Mouse (Mus musculus) monocyte, adult 2 months (primary cell): Measurements from ENCODE around the gene Dnajc4.

Experiments
- DNase-seq, 2 experiments: peaks; one replicate each; pipeline ENCODE4 v3.0.0; 2022; ENCODE audit warnings: low spot score in 2 of 2, low read depth in 1 of 2

The Dnajc4 gene

DNA sequence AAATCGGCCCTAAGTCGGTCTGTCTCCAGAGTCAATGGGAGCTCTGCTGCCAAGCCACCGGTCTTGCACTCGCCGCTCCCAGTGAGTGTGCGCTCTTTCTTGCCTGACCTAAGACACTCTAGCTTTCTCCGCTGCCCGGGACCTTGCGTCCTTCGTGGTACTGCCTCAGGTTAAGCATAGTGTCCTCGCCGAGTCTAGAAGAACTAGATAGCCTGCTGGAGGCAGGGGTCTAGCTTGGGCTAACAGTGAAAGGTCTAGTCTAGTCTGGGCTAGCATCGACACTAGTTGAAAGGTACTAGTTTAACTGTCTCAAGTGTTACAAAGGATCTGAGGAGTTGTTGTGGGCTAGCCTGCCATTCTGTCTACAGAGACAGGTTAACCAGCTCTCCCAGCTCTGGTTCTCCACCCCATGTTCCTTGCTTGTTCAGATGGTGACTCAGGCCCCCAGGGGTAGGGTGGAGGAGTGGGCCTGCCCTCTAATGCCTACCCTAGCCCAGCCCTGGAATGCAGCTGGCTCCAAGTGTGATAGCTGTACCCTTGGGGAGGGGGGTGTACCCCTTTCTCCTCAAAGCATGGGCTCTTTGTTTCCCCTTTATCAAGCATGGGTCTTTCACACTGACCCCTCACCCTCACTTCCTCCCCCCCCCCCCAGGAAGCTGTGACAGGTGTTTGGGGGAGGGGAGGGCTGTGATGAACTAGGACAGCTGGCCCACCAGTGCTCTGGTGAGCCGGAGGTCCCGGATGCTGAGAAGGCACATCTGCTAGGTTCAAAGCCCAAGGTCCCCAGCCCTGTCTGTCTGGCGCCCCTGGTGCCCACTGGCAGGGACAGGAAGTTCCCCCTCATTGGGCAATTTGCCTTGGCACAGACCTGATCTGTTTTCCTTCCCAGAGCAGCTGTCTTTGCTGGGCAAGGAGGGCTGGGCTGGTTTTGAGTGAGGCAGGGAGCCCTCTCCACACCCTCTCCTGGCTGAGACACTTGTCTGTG lies 16.5 kb downstream of the Dnajc4 start, which contains the start of gene Plcb3:
Gene Plcb3, minus strand, starts transcription at position 934 of the 985 bp plus-strand sequence.
- DNase-seq, result no peak

DNA sequence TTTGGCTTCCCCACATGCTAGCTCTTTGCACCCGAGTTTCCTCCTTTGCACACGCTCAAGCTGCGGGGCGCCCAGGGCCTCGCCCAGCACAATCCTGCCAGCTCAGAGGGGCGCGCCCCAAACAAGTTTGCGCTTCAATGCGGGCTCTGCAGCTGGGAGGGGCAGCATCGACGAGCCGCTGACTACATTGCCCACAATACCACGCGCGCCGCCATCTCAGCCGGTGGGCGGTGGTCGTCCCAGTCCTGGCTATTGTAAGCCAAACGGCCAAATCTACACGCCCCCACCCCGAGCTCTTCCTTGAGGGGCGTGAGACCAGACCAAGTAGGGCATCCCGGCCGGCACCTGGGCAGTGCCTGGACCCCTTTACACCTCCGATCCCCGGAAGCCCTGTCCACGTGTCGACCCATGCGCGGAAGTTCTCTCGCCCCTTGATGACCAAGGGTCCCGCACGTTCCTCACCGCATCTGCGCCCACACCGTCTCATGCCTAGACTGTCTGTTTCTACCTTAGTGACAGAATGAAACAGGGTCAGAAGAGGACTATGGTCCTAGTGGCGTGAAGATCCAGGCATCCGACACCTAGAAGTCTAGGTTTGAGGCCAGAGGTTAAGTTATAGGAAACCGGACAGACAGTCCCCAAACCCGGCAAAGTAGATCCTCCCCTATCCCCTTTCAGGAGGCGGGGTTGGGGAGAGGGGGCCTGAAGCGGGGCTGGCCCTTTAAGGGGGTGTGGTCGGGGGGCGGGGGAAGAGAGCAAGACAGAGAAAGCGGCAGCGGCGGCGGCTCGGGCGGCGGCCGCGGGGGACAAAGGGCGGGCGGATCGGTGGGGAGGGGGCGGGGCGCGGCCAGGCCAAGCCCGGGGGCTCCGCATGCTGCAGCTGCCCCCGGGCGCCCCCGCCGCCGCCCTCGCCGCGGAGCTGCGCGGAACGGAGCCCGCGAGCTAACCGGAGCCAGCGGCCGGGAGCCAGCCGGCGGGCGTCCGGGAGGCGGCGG lies 17.9 kb downstream of the Dnajc4 start, which contains the start of gene Ppp1r14b:
Gene Ppp1r14b, plus strand, starts transcription at position 758 of the 995 bp plus-strand sequence.
- no peak for DNase-seq

DNA sequence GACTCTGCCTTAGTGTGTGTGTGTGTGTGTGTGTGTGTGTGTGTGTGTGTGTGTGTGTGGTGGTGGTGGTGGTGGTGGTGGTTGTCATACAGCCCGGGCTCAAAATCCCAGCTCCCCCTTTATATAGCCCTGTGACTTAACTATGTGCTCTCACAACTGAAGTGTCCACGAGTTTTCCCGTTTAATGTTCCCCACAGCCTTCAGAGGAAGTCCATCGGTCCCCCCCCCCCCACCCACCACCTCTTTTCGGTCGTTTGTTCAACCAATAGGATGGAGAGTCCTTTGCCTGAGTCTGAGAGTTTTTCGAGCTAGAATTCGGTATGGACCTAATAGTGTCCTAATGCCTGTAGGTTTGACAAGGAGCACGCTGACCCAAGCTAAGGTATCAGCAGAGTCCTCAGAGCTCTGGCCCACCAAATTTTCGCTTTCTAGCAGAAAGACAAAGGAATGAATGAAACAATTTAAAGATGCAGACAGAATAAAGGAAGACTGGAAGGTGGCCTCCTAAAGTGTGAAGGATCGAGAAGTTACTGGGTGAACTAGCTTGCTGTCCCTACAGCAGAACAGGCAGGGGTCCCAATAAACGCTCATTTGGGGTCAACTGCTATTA lies 18.7 kb downstream of the Dnajc4 start:
- no peak for DNase-seq

DNA sequence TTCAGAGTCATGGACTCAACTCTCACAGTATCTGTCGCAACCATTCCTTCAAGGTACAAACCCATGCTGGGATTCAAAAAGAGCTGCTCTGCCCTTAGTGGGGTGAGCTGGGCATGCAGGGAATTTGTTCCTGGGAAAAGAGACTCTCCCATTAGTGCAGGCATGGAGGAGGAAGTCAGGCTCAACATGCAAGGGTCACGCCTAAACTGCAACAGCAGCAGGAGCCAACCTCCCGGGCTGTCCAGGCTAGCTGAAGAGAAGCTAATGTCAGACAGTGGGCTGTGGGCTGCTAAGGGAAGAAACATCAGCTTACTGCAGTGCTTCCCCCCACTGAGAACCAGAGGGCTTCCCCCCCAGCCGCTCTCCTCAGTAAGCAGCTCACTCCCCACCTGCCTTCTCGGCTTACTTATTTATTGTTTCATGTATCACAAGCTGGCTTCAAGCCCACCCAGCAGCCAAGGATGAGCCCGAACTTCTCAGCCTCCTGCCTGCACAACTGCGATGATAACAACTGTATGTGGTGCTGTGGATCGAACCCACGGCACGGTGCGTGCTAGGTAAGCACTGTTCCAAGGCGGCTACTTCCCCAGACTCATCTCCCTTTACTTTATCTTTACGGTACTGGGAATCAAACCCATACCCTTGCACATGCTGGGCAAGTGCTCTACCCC lies 20.0 kb downstream of the Dnajc4 start:
- DNase-seq, result no peak

DNA sequence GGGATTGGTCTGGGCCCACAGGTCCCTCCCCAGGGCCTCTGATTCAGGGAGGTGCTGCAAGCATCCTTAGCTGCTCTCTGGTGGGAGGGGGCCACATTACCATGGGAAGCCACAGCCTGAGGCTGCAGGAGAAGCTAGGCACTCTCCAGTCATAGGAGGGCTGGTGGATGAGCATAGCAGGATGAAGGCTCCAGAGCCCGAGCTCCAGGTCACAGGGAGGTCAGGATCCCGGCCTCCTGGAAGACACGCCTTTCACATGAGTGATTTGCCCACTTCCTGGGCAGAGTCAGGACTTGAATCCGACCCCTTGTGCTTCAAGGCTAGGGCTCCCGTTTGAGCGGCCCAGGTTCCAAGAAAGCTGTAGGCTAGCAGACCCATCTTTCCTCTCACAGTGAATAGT lies 20.7 kb downstream of the Dnajc4 start:
- DNase-seq, result no peak

DNA sequence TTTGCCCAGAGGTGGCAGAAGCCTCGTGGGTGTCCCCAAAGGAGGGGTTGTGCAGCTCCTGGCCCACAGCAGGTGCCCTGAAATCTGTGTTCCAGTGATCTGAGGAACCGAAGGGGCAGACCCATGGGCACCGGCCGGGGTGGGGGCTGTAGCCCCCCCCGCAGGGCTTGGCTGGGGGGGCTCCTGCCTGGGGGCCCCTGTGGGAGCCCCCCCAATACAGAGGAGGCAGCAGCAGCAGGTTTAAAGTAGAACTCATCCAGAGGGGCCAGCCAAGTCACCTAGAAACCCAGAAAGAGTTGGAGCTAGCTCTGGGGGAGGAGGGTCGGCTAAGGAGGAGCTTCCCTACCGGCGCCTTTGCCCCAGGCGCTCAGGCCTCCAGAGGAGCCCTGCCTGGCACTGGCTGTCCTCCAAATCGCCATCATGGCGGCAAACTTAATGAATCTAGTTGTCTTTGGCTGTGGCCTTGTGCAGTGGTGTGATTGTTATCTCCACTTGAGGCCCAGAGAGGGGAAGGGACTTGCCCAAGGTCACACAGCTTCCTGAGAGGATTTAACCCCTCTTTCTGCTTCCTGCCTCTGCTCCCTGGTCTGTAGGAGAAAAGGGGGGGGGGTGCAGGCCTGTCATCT lies 21.8 kb downstream of the Dnajc4 start:
- DNase-seq, result no peak

DNA sequence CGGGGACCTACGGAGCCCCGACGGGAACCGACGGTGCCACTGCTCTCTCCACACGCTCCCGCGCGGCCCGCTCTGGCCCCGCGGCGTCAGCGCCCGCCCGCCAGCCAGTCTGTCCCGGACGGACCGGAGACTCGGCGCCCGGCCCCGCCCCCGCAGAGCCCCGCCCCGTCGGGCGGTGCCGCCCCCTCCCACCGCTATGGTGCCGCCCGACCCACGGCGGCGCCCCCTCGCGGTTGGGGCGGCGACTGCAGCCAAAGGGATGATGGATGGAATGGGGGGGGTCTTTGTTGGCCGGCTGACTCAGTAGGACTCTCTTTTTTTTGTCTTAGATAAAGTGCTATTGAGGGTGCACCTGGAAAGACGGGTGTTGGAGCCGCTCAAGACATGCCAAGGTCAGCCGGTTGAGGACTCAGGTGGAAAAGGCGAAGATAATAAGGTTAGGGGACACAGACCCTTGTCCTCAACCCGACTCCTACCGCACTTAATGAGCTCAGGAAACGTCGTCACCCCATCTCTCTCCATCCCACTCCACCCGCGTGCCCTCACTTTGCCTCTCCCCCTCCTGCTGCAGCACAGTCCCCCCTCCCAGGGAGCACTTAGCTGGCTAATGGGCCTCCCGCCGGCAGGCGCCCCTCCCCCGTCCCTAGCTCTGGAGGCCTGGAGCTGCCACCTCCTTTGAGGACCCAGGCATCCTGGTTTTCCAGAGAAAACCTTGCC lies 22.5 kb downstream of the Dnajc4 start:
- DNase-seq, result peak in 1 of 2 experiments; percentile 57

DNA sequence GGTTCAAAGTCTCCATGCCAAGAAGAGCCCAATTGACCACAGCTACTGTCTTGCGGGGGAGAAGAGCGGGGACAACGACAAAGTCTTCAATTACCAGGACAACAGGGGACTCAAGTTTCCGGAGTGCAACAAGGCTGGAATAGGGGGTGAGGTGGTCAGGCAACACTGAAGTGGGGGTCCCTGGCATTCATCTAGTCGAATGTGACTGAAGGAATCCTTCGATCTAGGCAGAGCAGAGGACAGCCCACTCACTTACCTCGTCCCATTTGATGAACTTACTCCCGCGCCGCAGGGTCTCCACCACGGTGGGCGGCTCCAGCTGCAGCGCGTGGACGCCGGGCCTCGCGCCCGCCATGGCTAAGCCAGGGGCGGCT lies 23.1 kb downstream of the Dnajc4 start:
- DNase-seq, result no peak

DNA sequence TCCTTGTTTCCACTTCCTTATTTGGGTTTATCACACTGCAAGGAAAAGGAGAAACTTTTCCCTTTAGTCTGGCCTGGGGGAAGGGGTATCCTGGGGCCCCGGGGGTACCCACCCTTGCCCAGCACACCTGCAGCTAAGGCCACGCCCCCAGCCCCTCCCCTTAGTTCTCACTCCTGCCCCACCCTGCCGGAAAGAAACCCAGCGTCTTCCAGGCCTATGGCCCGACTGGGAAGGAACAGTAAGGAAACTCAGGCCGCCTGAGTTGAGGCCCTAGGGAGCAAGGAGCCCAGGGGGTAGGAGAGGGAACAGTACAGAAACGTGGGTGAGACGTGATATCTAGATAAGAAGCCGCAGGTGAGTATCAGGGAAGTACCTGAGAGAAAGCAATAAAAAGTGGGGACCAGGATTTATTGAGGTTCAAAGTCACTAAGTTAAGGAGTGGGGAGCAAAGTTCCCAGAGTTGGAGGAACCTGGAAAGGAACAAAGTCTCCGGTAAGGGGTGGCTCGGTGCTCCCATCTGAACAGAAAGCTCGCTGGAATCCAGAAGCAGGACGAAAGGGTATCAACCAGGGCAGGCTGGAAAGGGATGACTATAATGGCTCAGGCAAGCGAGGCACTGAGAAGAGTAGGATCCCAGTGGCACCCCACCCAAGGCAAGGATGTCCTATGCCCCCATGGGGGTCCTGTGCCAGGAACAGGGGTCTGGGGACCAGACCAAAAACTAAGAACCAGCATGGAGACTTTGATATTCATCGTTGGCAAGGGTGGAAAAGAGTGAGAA lies 23.7 kb downstream of the Dnajc4 start:
- no peak for DNase-seq

DNA sequence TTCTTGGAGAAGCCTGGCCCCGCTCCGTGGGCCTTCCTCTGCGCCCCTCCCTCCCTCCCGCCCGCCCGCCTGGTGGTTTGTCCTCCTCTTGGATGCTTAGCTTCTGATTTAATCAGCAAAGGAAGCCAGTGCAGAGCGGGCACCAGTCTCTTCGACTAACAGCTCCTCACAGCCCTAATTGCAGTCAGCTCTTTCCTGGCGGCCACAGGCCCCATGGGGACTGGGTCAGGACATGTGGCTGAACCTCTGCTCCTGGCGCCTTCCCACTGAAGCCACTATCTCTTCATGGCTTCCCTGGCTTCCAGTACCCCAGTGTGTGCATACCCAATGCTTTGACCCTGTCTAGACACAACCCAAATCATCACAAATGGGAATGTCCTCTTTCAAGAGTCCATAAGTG lies 35.9 kb downstream of the Dnajc4 start:
- DNase-seq, result no peak

DNA sequence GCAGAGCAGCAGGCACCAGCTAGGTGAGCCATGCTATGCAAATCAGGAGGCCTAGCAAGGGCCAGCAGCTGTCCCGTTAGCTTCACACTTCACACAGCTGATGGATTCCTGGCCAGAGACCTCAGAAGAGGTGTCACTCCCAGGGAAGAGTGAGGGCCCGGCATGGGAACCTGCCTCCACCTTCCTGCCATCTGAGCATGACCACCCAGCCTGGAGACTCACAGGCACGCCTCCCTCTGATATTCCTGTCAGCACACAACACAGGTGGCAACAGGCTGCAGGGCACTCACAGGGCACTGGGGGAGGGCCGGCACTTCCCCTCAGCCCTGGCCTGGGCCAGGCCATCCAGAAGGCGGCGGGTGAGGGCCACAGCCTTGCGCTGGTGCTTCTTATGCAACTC lies 36.9 kb downstream of the Dnajc4 start:
- no peak for DNase-seq

DNA sequence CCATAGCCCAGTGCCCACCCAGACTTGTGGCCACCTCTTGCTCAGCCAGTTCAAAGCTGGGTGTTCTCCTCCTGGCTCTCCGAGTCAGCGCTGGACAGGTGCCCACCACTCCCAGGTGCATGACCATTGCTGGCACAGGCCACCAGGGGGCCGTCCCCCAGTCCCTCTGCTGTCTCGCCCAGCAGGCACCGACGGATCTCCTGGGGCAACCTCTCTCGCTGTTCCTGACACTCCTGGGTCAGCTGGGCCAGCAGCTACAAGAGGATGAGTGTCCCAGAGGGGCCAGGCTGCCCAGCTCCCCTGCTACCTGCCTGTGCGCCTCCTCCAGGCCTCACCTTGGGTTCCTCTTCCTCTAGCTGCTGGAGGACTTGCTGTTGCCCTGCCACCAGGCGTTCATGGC lies 38.3 kb downstream of the Dnajc4 start:
- DNase-seq, result no peak

DNA sequence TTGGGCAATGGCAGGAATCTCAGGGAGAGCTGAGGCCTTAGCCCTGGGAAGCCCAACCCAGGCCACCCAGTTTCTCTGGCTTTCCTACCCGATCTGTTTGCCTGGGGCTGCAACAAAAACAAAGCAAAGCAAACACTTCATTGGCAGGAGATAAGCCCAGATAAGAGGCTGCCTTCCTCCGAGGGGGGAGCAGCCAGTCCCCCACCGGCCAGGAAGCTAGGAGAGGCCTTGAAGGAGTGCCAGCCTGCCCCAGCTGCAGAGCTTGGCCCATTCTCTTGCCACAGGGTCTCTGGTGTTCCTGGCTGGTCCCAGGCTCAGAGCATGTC lies 39.7 kb downstream of the Dnajc4 start:
- no peak for DNase-seq

DNA sequence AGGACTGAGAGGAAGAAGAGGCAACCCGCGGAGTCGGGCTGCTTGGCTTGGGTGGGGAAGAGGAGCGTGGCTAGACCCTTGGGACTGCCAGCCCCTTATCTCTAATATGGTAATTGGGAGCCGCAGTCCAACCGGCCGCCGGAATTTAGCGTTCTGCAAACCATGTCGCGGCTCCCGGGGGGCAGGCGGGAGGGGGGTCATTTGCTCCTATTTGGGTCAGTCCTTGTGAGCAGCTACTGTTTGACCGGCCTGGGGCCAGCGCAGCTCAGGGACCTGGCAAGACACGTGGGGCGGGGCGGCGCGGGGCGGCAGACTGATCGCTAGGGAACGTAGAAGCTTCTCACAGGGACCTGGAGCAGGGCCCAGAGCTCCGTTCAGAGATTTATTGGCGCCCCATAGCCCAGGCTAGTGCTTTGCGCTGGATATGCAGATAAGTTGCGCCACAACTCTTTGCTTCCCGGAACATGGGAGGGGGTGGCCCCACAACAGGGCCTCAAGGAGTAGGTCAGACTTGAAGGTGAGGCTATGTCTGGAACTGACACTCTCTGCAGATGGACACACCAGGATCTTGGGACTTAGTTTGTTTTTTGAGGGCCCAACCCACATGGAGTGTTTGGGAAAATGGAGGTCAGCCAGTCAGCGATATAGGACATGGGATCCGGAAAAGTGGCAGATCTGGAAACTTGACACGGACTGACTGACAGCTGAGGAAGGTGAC lies 40.2 kb downstream of the Dnajc4 start:
- DNase-seq, result no peak

DNA sequence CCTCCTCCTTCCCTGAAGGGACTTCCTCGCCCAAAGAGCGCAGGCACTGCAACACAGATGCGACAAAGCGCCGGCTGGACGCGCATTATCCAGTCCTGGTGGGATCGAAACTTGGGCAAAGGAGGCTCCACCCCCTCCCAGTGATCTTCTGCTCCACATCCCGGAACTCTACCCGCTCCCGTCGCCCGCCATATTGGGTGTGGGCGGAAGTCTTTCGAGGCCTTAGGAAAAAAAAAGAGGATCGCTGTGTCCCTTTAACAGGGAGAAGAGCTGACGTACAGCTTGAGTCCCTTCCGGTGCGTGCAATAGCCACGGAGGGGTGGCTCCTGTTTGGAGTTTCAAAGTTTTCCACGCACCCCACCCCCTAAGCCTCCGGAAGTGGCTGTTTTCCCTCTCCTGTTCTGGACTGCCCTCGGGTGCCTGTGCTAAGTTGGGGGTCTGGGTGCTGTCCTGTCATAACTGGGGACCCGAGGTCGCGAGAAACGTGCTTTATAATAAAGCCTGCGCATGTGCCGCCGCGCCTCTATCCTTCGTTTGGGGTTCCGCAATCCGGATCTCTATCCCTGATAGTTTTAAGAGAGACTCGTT lies 40.9 kb downstream of the Dnajc4 start:
- DNase-seq, result peak; percentile 75 to 77

DNA sequence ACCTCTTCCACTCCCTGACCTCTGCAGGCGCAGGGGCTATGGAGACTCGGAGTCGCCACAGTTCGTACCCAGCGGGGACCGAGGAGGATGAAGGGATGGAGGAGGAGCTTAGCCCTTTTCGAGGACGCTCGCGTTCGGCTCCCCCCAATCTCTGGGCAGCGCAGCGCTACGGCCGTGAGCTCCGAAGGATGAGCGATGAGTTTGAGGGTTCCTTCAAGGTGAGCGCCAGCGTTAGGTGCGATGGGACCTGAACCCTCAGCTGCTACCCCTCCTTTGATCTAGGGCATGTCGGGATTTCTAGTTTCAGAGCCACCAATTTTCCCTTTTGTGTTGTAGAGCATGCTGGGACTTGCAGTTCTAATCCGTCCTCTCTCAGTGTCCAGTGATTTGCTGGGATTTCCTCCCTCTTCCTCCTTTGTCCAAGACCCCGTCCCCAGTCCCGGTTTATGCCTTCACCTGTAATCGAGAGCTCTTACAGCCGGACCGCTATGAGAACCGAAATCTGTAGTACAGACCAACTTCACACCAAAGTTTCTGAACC lies 41.7 kb downstream of the Dnajc4 start:
- no peak for DNase-seq

DNA sequence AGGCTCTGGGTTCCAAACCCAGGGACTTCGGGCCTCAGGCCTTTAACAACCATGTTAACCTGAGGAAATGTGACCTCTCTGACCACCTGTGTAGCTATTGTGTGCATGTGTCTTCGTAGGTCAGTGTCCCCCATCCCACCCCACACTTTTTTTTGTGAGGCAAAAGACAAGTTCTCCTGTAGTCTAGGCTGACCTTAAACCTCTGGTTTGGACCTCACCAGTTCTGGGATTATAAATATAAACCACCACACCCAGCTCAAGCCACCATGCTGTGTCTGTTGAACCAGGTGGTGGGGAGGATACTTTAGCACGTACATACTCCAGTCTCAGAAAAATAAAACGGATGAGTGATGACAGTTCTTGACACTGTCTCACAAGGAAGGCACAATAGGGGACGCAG lies 42.4 kb downstream of the Dnajc4 start:
- no peak for DNase-seq

DNA sequence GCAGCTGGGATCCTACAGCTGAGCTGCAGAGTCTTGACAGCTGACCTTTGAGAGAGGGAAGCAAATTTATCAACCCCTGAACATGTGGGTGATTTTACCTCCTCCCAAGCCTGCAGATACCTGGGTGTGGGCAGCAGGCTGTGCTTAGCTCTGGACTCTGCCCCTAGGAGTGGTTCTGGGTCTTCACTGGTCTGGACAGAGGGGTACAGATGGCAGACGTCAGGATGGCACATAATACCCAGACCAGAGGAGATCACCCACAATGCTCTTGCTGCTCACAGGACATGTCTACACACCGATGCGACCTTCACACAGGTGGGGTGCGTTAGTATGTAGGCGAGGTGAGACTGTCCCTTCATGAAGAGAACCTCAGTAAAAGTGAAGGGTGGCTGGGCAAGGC lies 42.8 kb downstream of the Dnajc4 start:
- no peak for DNase-seq
